Mouse (Mus musculus): ENCODE measurements around the gene Noc2l. TPM values are rescaled to one million over a fixed set of nuclear protein-coding genes. Genes with fewer than 3 reads are reported as not detected.

Gene Noc2l
- polyA plus RNA-seq, 1 experiment from 2014 or later = 124 TPM

GRCm38 (mm10) chr4:156254361-156255077 is 18.7 kb downstream of the Noc2l start:
- WGBS = 1% methylated on average over 30 of the region's 30 CpGs
- Histone ChIP-seq H3K27ac (no peak overlapping the region), H3K27me3 (ENCODE audit: poor library complexity, severe bottlenecking) (peaks cover 45% of the 10 kb centered on the region), H3K9me3 (no peaks in the 10 kb centered on the region), H3K36me3 (replicated peaks) (peaks cover 6% of the 10 kb centered on the region), H3K4me3 (peak overlapping the region; percentile 30), H3K4me1 (peaks cover 28% of the 10 kb centered on the region)
- DNase-seq (ENCODE audit: extremely low spot score, low spot score) = peak; percentile 44

DNA sequence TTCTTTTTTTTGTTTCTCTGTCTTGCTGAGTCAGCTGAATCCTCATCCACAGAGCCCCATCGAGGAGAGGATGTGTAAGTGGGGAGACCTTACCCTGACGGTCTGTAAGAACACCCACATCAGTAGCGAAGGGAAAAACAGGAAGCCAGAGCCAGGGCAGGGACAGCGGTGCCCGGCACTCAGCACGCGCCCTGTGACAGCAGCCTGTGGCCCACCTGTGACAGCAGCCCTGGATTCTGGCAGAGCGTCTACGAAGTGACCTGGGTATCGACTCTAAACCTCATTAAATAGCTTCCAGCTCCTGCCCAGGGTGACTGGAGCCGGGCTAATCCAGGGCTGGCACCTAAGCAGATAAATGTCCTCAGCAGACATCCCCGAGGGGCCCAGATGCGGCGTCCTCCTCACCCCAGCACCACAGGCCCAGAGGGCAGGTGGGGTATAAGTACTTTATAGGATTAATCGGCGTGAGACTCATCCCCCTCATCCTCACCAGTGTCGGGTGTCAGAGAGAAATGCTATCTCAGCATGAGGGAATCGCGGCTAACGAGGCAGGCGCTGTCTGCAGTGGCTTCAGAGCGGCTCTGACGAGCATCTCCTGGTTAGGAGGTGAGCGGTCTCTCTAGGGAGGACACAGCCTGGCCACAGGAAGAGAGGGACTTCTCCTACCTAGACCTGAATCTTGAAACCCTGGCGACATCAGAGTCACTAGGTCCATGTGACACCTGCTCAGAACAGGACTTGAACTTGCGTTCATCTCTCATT is 19.4 kb downstream of the Noc2l start, which contains the start of gene Samd11:
Samd11 (minus strand) TSS at position 580 of the 762 bp plus-strand sequence.
- H3K9me3 ChIP-seq = no peaks in the 10 kb centered on the region
- 3% methylated on average over 26 of the region's 26 CpGs for WGBS
- no peak for DNase-seq (ENCODE audit: extremely low spot score, low spot score)

More for the DNA sequence above, 19.4 kb downstream of the Noc2l start, which contains the start of gene Samd11:
- H3K27ac ChIP-seq = no peak within 1 kb of the TSS
- no peaks in the 10 kb centered on the region for H3K36me3 ChIP-seq (replicated peaks)
- H3K27me3 ChIP-seq (ENCODE audit: poor library complexity, severe bottlenecking) = peaks cover 45% of the 10 kb centered on the region
- H3K4me1 ChIP-seq = peaks cover 23% of the 10 kb centered on the region
- peak within 1 kb of the TSS; percentile 30; the same call in 1 of the 2 replicates for H3K4me3 ChIP-seq

Small RNA genes lying within 50 kb of the gene (microRNA-seq; reads per million reads assigned to microRNA genes)
- 11.1 reads per million, percentile 22 among the genes with 10 or more reads in this experiment for gene Mir7658

Other genes starting within 250 kb of the Noc2l start
- gene B3galt6, start 243.4 kb upstream of the Noc2l start, polyA plus RNA-seq (2016; fragmentation: Nextera tagmentation; extraction: Ambion mirVana) = 12.7 and 14.0 TPM in 2 replicates
- gene Sdf4, start 243.1 kb upstream of the Noc2l start, polyA plus RNA-seq (2016; fragmentation: Nextera tagmentation; extraction: Ambion mirVana) = 134 and 135 TPM in 2 replicates
- 0.72 and 1.1 TPM in 2 replicates for gene Tnfrsf4, start 222.2 kb upstream of the Noc2l start, polyA plus RNA-seq (2016; fragmentation: Nextera tagmentation; extraction: Ambion mirVana)
- gene Tnfrsf18, start 209.8 kb upstream of the Noc2l start, polyA plus RNA-seq (2016; fragmentation: Nextera tagmentation; extraction: Ambion mirVana) = 0.72 and 1.1 TPM in 2 replicates
- gene Ttll10, start 176.6 kb upstream of the Noc2l start, polyA plus RNA-seq (2016; fragmentation: Nextera tagmentation; extraction: Ambion mirVana) = 0.10 and 0.41 TPM in 2 replicates
- 81.2 and 86.9 TPM in 2 replicates for gene 9430015G10Rik, start 126.0 kb upstream of the Noc2l start, polyA plus RNA-seq (2016; fragmentation: Nextera tagmentation; extraction: Ambion mirVana)
- 0.87 and 1.1 TPM in 2 replicates for gene Rnf223, start 105.5 kb upstream of the Noc2l start, polyA plus RNA-seq (2016; fragmentation: Nextera tagmentation; extraction: Ambion mirVana)
- gene Agrn, start 38.5 kb upstream of the Noc2l start, polyA plus RNA-seq (2016; fragmentation: Nextera tagmentation; extraction: Ambion mirVana) = 58.3 and 62.0 TPM in 2 replicates
- gene Isg15, start 35.2 kb upstream of the Noc2l start, polyA plus RNA-seq (2016; fragmentation: Nextera tagmentation; extraction: Ambion mirVana) = 0.38 and 0.43 TPM in 2 replicates
- 3.9 and 4.4 TPM in 2 replicates for gene AW011738, start 32.7 kb upstream of the Noc2l start, polyA plus RNA-seq (2016; fragmentation: Nextera tagmentation; extraction: Ambion mirVana)
- gene Perm1, start 20.1 kb upstream of the Noc2l start, polyA plus RNA-seq (2016; fragmentation: Nextera tagmentation; extraction: Ambion mirVana) = 1.1 TPM in 2 replicates
- gene Plekhn1, start 1.2 kb upstream of the Noc2l start, polyA plus RNA-seq (2016; fragmentation: Nextera tagmentation; extraction: Ambion mirVana) = 21.9 and 23.1 TPM in 2 replicates
- gene Samd11, start 19.6 kb downstream of the Noc2l start, polyA plus RNA-seq (2016; fragmentation: Nextera tagmentation; extraction: Ambion mirVana) = 0.42 and 0.78 TPM in 2 replicates
- gene Vmn2r-ps159, start 95.1 kb downstream of the Noc2l start, polyA plus RNA-seq (2016; fragmentation: Nextera tagmentation; extraction: Ambion mirVana) = not detected in 2 replicates